Mouse (Mus musculus) thymus, postnatal 10 days (tissue): ENCODE measurements around the gene Mavs.
A peak's percentile ranks its signal among the peaks of the same experiment; 100 is the strongest.
"Not testable (repeated sequence)": the region's sequence is repeated elsewhere in the genome, so short reads cannot be mapped to it uniquely, and the experiment has no call there.

Experiments
- DNase-seq, 2 experiments: peaks; one replicate each; pipeline ENCODE4 v3.0.0; 2021; ENCODE audit warnings: low spot score in 2 of 2

Gene Mavs

GRCm38 (mm10) chr2:131211026-131211615, 22.7 kb upstream of the Mavs start:
- DNase-seq, result no peak

- no peak for DNase-seq
These were observed 20.1 kb upstream of the Mavs start for GRCm38 (mm10) chr2:131213773-131214172.

- DNase-seq, result no peak
These were observed 17.7 kb upstream of the Mavs start for GRCm38 (mm10) chr2:131215941-131216858.

GRCm38 (mm10) chr2:131220030-131220429, 13.8 kb upstream of the Mavs start:
- DNase-seq, result no peak

GRCm38 (mm10) chr2:131221853-131222515, 11.9 kb upstream of the Mavs start:
- DNase-seq, result no peak

GRCm38 (mm10) chr2:131222562-131222961, 11.3 kb upstream of the Mavs start:
- no peak for DNase-seq

GRCm38 (mm10) chr2:131223569-131223968, 10.3 kb upstream of the Mavs start:
- DNase-seq, result no peak

GRCm38 (mm10) chr2:131225178-131225577, 8.7 kb upstream of the Mavs start:
- DNase-seq, result no peak

GRCm38 (mm10) chr2:131226669-131227068, 7.2 kb upstream of the Mavs start:
- not testable (repeated sequence) for DNase-seq

GRCm38 (mm10) chr2:131227243-131227642, 6.6 kb upstream of the Mavs start:
- no peak for DNase-seq

GRCm38 (mm10) chr2:131232558-131232957, 1.3 kb upstream of the Mavs start:
- no peak for DNase-seq

GRCm38 (mm10) chr2:131234127-131234650, 326 bp downstream of the Mavs start:
- DNase-seq, result no peak

GRCm38 (mm10) chr2:131234970-131235635, 1.2 kb downstream of the Mavs start:
- DNase-seq, result no peak

GRCm38 (mm10) chr2:131242180-131242579, 8.3 kb downstream of the Mavs start:
- DNase-seq, result no peak

GRCm38 (mm10) chr2:131242929-131243328, 9.1 kb downstream of the Mavs start:
- no peak for DNase-seq

GRCm38 (mm10) chr2:131253681-131254328, 19.9 kb downstream of the Mavs start:
- DNase-seq, result peak in 1 of 2 experiments; percentile 44

- DNase-seq, result no peak
These were observed 20.5 kb downstream of the Mavs start for GRCm38 (mm10) chr2:131254329-131254713.

- no peak for DNase-seq
These were observed 21.9 kb downstream of the Mavs start for GRCm38 (mm10) chr2:131255738-131256137.

GRCm38 (mm10) chr2:131258693-131259092, 24.8 kb downstream of the Mavs start:
- no peak for DNase-seq

- no peak for DNase-seq
These were observed 26.9 kb downstream of the Mavs start for GRCm38 (mm10) chr2:131260544-131261307.
